Mouse (Mus musculus) adipose tissue, adult 10 weeks (tissue): Measurements from ENCODE around the gene Prl7a2. TPM values are rescaled to one million over a fixed set of nuclear protein-coding genes. Genes with fewer than 3 reads are reported as not detected.

Source experiments
- polyA plus RNA-seq: library from polyadenylated mRNA; stranded (reverse); fragments of 350-450 nt; fragmentation: Illumina TruSeq; extraction: RNeasy Lipid Tissue Mini Kit (QIAGEN cat#74804); gene quantifications from one replicate; pipeline ENCODE4 v1.2.3, GENCODE M21; 2014; ENCODE audit warnings: low read depth, low replicate concordance

Gene Prl7a2
- not detected for polyA plus RNA-seq

DNA sequence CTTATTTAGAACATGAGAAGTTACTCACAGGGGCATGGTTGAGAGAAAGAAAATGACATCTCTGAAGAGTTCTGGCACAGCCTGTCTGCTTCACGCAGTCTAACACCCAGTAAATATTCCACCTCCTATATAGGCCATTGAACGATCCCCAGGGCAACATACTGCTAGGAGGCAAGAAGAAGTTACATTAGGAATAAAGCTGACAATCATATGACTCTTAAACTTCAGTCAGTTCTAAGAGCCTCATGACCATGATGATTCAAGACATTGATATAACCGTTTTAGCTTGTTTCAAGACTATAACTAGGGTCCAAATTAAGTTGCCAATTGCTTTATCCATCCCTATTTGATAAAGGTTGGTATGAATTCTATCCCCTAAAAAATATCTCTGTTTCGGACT is at the start of gene Prl7a2:
Gene Prl7a2, minus strand, starts transcription at position 101 of the 400 bp plus-strand sequence.

DNA sequence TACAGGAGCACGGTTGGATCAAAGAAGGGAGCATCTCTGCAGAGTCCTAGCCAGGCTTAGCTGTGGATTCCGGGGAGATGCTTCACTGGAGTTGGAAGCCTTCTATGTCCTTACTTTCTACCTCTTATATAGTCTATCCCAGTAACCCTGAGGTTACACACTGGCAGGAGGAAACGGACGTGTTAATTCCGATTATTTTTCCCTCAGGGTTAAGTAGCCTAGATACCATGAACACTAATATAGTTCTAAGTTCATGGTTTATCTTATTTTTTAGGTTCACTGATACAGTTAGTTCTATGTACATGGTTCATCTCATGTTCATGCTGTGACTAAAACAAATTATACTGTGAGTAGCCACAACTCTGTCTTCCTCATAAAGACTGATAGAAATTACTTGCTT is 48.8 kb upstream of the Prl7a2 start, which contains the start of gene Prl7d1:
Gene Prl7d1, minus strand, starts transcription at position 101 of the 400 bp plus-strand sequence.

DNA sequence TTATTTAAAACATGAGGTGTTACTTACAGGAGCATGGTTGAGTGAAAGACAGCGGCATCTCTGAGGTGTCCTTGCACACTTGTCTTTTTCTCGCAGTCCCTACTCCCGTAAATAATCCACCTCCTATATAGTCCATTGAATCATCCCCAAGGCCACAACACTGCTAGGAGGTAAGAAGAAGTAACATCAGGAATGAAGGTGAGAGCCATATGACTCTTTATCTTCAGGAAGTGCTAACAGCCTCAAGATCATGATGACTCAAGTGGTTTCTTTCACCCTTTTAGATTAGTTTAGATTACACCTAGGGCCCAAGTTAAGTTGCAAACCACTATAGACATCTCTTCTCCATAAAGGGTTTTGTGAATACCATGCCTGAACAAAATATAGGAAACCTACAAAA is 25.4 kb downstream of the Prl7a2 start, which contains the start of gene Prl7a1:
Gene Prl7a1, minus strand, starts transcription at position 101 of the 400 bp plus-strand sequence.

DNA sequence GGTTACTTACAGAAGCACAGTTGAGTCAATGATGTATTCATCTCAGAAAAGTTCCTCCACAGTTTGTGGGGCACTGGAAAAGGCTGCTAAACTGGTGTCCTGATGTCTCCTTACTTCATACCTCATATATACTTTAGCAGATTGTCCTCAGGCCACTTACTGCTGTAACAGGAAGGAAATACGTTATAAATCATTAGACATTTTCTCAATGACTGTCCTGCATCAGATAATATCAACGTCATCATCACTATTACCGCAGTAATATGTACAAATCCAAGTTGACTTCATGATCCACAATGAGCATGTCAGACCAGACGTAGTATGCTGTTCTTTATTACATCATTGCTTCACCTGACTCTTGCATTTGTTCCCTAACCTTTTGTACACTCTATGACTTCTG is 57.4 kb downstream of the Prl7a2 start, which contains the start of gene Prl7b1:
Gene Prl7b1, minus strand, starts transcription at position 101 of the 400 bp plus-strand sequence.

Other genes starting within 250 kb of the Prl7a2 start
- not detected for gene Prl8a6, start 229.3 kb downstream of the Prl7a2 start, polyA plus RNA-seq
- gene Prl8a8, start 154.8 kb downstream of the Prl7a2 start, polyA plus RNA-seq: not detected
- gene Prl8a9, start 103.4 kb downstream of the Prl7a2 start, polyA plus RNA-seq: not detected
- gene Prl8a1, start 85.9 kb downstream of the Prl7a2 start, polyA plus RNA-seq: not detected
- gene Prl7b1, start 57.5 kb downstream of the Prl7a2 start, polyA plus RNA-seq: not detected
- gene Prl7a1, start 25.5 kb downstream of the Prl7a2 start, polyA plus RNA-seq: not detected
- not detected for gene Prl7d1, start 48.7 kb upstream of the Prl7a2 start, polyA plus RNA-seq
- gene Prl7c1, start 112.8 kb upstream of the Prl7a2 start, polyA plus RNA-seq: not detected
- not detected for gene Prl2a1, start 133.6 kb upstream of the Prl7a2 start, polyA plus RNA-seq
- not detected for gene Prl2c1, start 181.3 kb upstream of the Prl7a2 start, polyA plus RNA-seq